Mouse (Mus musculus): Measurements from ENCODE around the gene Olfr153. TPM values are rescaled to one million over a fixed set of nuclear protein-coding genes. Genes with fewer than 3 reads are reported as not detected.
"Not testable (repeated sequence)": the region's sequence is repeated elsewhere in the genome, so short reads cannot be mapped to it uniquely, and the experiment has no call there.

Gene Olfr153
- not detected in 2 replicates for polyA plus RNA-seq (2014; fragmentation: Nextera tagmentation; extraction: Ambion mirVana)

GRCm38 (mm10) chr2:87531496-87531895 lies at the start of gene Olfr153:
Gene Olfr153 (plus strand): TSS chr2:87531796.
- no peaks in the 10 kb centered on the region for H3K4me1 ChIP-seq (replicated peaks; ENCODE audit: control insufficient read depth, insufficient read depth, low read length)
- H3K9me3 ChIP-seq (ENCODE audit: control insufficient read depth, low read length) = no peaks in the 10 kb centered on the region
- ATAC-seq (ENCODE audit: low FRiP score) (no peak), DNase-seq (ENCODE audit: low spot score) (no peak)
- no peaks in the 10 kb centered on the region for H3K36me3 ChIP-seq (ENCODE audit: control insufficient read depth, insufficient read depth, low read length)
- no peak within 1 kb of the TSS for H3K4me2 ChIP-seq (replicated peaks; ENCODE audit: low read depth, low read length)
- no peak within 1 kb of the TSS for H3K9ac ChIP-seq (ENCODE audit: low read depth, low read length)
- H3K27ac ChIP-seq (ENCODE audit: low read depth, low read length) = no peak within 1 kb of the TSS
- H3K4me3 ChIP-seq (ENCODE audit: low read depth, low read length) = no peak within 1 kb of the TSS
- H3K27me3 ChIP-seq (ENCODE audit: control insufficient read depth, insufficient read depth, low read length) = no peaks in the 10 kb centered on the region

GRCm38 (mm10) chr2:87482276-87482675 lies 49.3 kb upstream of the Olfr153 start:
- no peak overlapping the region for H3K4me3 ChIP-seq (ENCODE audit: low read depth, low read length)
- no peak overlapping the region for H3K9ac ChIP-seq (ENCODE audit: low read depth, low read length)
- WGBS = 69% methylated on average over 2 of the region's 2 CpGs
- H3K36me3 ChIP-seq (ENCODE audit: control insufficient read depth, insufficient read depth, low read length) = no peaks in the 10 kb centered on the region
- no peak overlapping the region for H3K4me2 ChIP-seq (replicated peaks; ENCODE audit: low read depth, low read length)
- H3K27me3 ChIP-seq (ENCODE audit: control insufficient read depth, insufficient read depth, low read length) = no peaks in the 10 kb centered on the region
- no peaks in the 10 kb centered on the region for H3K9me3 ChIP-seq (ENCODE audit: control insufficient read depth, low read length)
- ATAC-seq (ENCODE audit: low FRiP score) = no peak
- no peak for DNase-seq (ENCODE audit: low spot score)
- H3K4me1 ChIP-seq (replicated peaks; ENCODE audit: control insufficient read depth, insufficient read depth, low read length) = no peaks in the 10 kb centered on the region
- H3K27ac ChIP-seq (ENCODE audit: low read depth, low read length) = no peak overlapping the region

- not testable (repeated sequence) for H3K9me3 ChIP-seq (ENCODE audit: control insufficient read depth, low read length); H3K9ac ChIP-seq (ENCODE audit: low read depth, low read length); H3K36me3 ChIP-seq (ENCODE audit: control insufficient read depth, insufficient read depth, low read length); H3K27ac ChIP-seq (ENCODE audit: low read depth, low read length); ATAC-seq (ENCODE audit: low FRiP score); H3K27me3 ChIP-seq (ENCODE audit: control insufficient read depth, insufficient read depth, low read length); H3K4me1 ChIP-seq (replicated peaks; ENCODE audit: control insufficient read depth, insufficient read depth, low read length); DNase-seq (ENCODE audit: low spot score); H3K4me3 ChIP-seq (ENCODE audit: low read depth, low read length); H3K4me2 ChIP-seq (replicated peaks; ENCODE audit: low read depth, low read length)
- WGBS = 93% methylated on average over 3 of the region's 5 CpGs
These were observed 34.6 kb upstream of the Olfr153 start, which contains the start of gene Pramel7 for GRCm38 (mm10) chr2:87496993-87497392. Gene Pramel7 (minus strand): TSS chr2:87497093.

- no peak within 1 kb of the TSS for H3K4me2 ChIP-seq (replicated peaks; ENCODE audit: low read depth, low read length)
- WGBS = 86% methylated on average over 6 of the region's 6 CpGs
- no peak within 1 kb of the TSS for H3K9ac ChIP-seq (ENCODE audit: low read depth, low read length)
- no peaks in the 10 kb centered on the region for H3K36me3 ChIP-seq (ENCODE audit: control insufficient read depth, insufficient read depth, low read length)
- DNase-seq (ENCODE audit: low spot score) (no peak), ATAC-seq (ENCODE audit: low FRiP score) (no peak)
- no peak within 1 kb of the TSS for H3K4me3 ChIP-seq (ENCODE audit: low read depth, low read length)
- no peak within 1 kb of the TSS for H3K27ac ChIP-seq (ENCODE audit: low read depth, low read length)
- no peaks in the 10 kb centered on the region for H3K27me3 ChIP-seq (ENCODE audit: control insufficient read depth, insufficient read depth, low read length)
- H3K4me1 ChIP-seq (replicated peaks; ENCODE audit: control insufficient read depth, insufficient read depth, low read length) = no peaks in the 10 kb centered on the region
- H3K9me3 ChIP-seq (ENCODE audit: control insufficient read depth, low read length) = no peaks in the 10 kb centered on the region
These were observed 25.3 kb upstream of the Olfr153 start, which contains the start of gene Pramel6 for GRCm38 (mm10) chr2:87506265-87506664. Gene Pramel6 (plus strand): TSS chr2:87506565.

- no peak overlapping the region for H3K9ac ChIP-seq (ENCODE audit: low read depth, low read length)
- ATAC-seq (ENCODE audit: low FRiP score) (no peak), DNase-seq (ENCODE audit: low spot score) (no peak)
- H3K9me3 ChIP-seq (ENCODE audit: control insufficient read depth, low read length) = no peaks in the 10 kb centered on the region
- H3K4me1 ChIP-seq (replicated peaks; ENCODE audit: control insufficient read depth, insufficient read depth, low read length) = no peaks in the 10 kb centered on the region
- 84% methylated on average over 2 of the region's 2 CpGs for WGBS
- H3K36me3 ChIP-seq (ENCODE audit: control insufficient read depth, insufficient read depth, low read length) = no peaks in the 10 kb centered on the region
- H3K27me3 ChIP-seq (ENCODE audit: control insufficient read depth, insufficient read depth, low read length) = no peaks in the 10 kb centered on the region
- H3K4me2 ChIP-seq (replicated peaks; ENCODE audit: low read depth, low read length) = no peak overlapping the region
- H3K27ac ChIP-seq (ENCODE audit: low read depth, low read length) = no peak overlapping the region
- no peak overlapping the region for H3K4me3 ChIP-seq (ENCODE audit: low read depth, low read length)
These were observed 16.6 kb upstream of the Olfr153 start for GRCm38 (mm10) chr2:87515046-87515445.

GRCm38 (mm10) chr2:87515457-87516060 lies 16.0 kb upstream of the Olfr153 start:
- Histone ChIP-seq H3K4me2 (replicated peaks; ENCODE audit: low read depth, low read length) (no peak overlapping the region), H3K4me1 (replicated peaks; ENCODE audit: control insufficient read depth, insufficient read depth, low read length) (no peaks in the 10 kb centered on the region), H3K27me3 (ENCODE audit: control insufficient read depth, insufficient read depth, low read length) (no peaks in the 10 kb centered on the region), H3K4me3 (ENCODE audit: low read depth, low read length) (no peak overlapping the region), H3K36me3 (ENCODE audit: control insufficient read depth, insufficient read depth, low read length) (no peaks in the 10 kb centered on the region), H3K9me3 (ENCODE audit: control insufficient read depth, low read length) (no peaks in the 10 kb centered on the region), H3K9ac (ENCODE audit: low read depth, low read length) (no peak overlapping the region), H3K27ac (ENCODE audit: low read depth, low read length) (no peak overlapping the region)
- 85% methylated on average over 7 of the region's 8 CpGs for WGBS
- ATAC-seq (ENCODE audit: low FRiP score) (no peak), DNase-seq (ENCODE audit: low spot score) (no peak)

GRCm38 (mm10) chr2:87516581-87516980 lies 15.0 kb upstream of the Olfr153 start:
- Histone ChIP-seq H3K36me3 (ENCODE audit: control insufficient read depth, insufficient read depth, low read length) (no peaks in the 10 kb centered on the region), H3K4me2 (replicated peaks; ENCODE audit: low read depth, low read length) (no peak overlapping the region), H3K27ac (ENCODE audit: low read depth, low read length) (no peak overlapping the region), H3K27me3 (ENCODE audit: control insufficient read depth, insufficient read depth, low read length) (no peaks in the 10 kb centered on the region), H3K9ac (ENCODE audit: low read depth, low read length) (no peak overlapping the region), H3K4me1 (replicated peaks; ENCODE audit: control insufficient read depth, insufficient read depth, low read length) (no peaks in the 10 kb centered on the region), H3K9me3 (ENCODE audit: control insufficient read depth, low read length) (no peaks in the 10 kb centered on the region), H3K4me3 (ENCODE audit: low read depth, low read length) (no peak overlapping the region)
- 87% methylated on average over 3 of the region's 3 CpGs for WGBS
- ATAC-seq (ENCODE audit: low FRiP score) (no peak), DNase-seq (ENCODE audit: low spot score) (no peak)

GRCm38 (mm10) chr2:87520651-87521050 lies 10.9 kb upstream of the Olfr153 start:
- Histone ChIP-seq H3K27me3 (ENCODE audit: control insufficient read depth, insufficient read depth, low read length) (no peaks in the 10 kb centered on the region), H3K36me3 (ENCODE audit: control insufficient read depth, insufficient read depth, low read length) (no peaks in the 10 kb centered on the region), H3K4me2 (replicated peaks; ENCODE audit: low read depth, low read length) (no peak overlapping the region), H3K4me1 (replicated peaks; ENCODE audit: control insufficient read depth, insufficient read depth, low read length) (no peaks in the 10 kb centered on the region), H3K9ac (ENCODE audit: low read depth, low read length) (no peak overlapping the region), H3K4me3 (ENCODE audit: low read depth, low read length) (no peak overlapping the region), H3K27ac (ENCODE audit: low read depth, low read length) (no peak overlapping the region), H3K9me3 (ENCODE audit: control insufficient read depth, low read length) (no peaks in the 10 kb centered on the region)
- ATAC-seq (ENCODE audit: low FRiP score) (no peak), DNase-seq (ENCODE audit: low spot score) (no peak)
- WGBS = 88% methylated on average over 4 of the region's 4 CpGs

GRCm38 (mm10) chr2:87525899-87526616 lies 5.5 kb upstream of the Olfr153 start:
- not testable (repeated sequence) for H3K9ac ChIP-seq (ENCODE audit: low read depth, low read length); H3K27me3 ChIP-seq (ENCODE audit: control insufficient read depth, insufficient read depth, low read length); H3K4me1 ChIP-seq (replicated peaks; ENCODE audit: control insufficient read depth, insufficient read depth, low read length); H3K4me3 ChIP-seq (ENCODE audit: low read depth, low read length); H3K9me3 ChIP-seq (ENCODE audit: control insufficient read depth, low read length); H3K36me3 ChIP-seq (ENCODE audit: control insufficient read depth, insufficient read depth, low read length); H3K27ac ChIP-seq (ENCODE audit: low read depth, low read length)
- peak; percentile 70 for ATAC-seq (ENCODE audit: low FRiP score)
- whole genome bisulfite sequencing = 26% methylated on average over 38 of the region's 39 CpGs
- 0 out of 2 replicates have a peak overlapping the region, but pooled peaks have one; percentile 8 for H3K4me2 ChIP-seq (replicated peaks; ENCODE audit: low read depth, low read length)
- peak; percentile 36 for DNase-seq (ENCODE audit: low spot score)
